Mouse (Mus musculus) forebrain, embryonic 16.5 days (tissue): ENCODE data around the gene Gm45716. TPM values are rescaled to one million over a fixed set of nuclear protein-coding genes. Genes with fewer than 3 reads are reported as not detected.

ENCODE experiments used
- ATAC-seq: fragments of 200-750 bp; cut with Nextera tagmentation; 2 replicates; pipeline ENCODE4 v1.8.0; 2017; ENCODE audit warnings: mild to moderate bottlenecking, moderate library complexity
- H3K27ac ChIP-seq: fragments of 300-500 bp; sonication (generic); 2 replicates; pipeline ENCODE4 v1.5.1; 2014; ENCODE audit warnings: low read length, control low read depth
- H3K27me3 ChIP-seq: fragments of 300-500 bp; sonication (generic); replicated peaks from 2 replicates; pipeline ENCODE4 v1.6.1; 2014; ENCODE audit warnings: low read length; ENCODE audit not compliant: control insufficient read depth, insufficient read depth
- H3K36me3 ChIP-seq: fragments of 300-500 bp; sonication (generic); 2 replicates; pipeline ENCODE4 v1.6.1; 2014; ENCODE audit not compliant: control insufficient read depth, insufficient read depth
- H3K4me1 ChIP-seq: fragments of 300-500 bp; sonication (generic); replicated peaks from 2 replicates; pipeline ENCODE4 v1.6.1; 2014; ENCODE audit warnings: low read length; ENCODE audit not compliant: control insufficient read depth, insufficient read depth
- H3K4me2 ChIP-seq: fragments of 300-500 bp; sonication (generic); 2 replicates; pipeline ENCODE4 v1.6.1; 2014; ENCODE audit warnings: mild to moderate bottlenecking, low read length, control low read depth
- H3K4me3 ChIP-seq: fragments of 300-500 bp; sonication (generic); replicated peaks from 2 replicates; pipeline ENCODE4 v1.5.1; 2014; ENCODE audit warnings: mild to moderate bottlenecking, low read length, control low read depth
- H3K9ac ChIP-seq: fragments of 300-500 bp; sonication (generic); replicated peaks from 2 replicates; pipeline ENCODE4 v1.6.1; 2014; ENCODE audit warnings: low read depth, low read length, control low read depth
- H3K9me3 ChIP-seq: fragments of 300-500 bp; sonication (generic); 2 replicates; pipeline ENCODE4 v1.6.1; 2016; ENCODE audit warnings: low read length; ENCODE audit not compliant: control insufficient read depth
- WGBS: fragments of 180-500 bp; shearing (Covaris S2); extraction: QIAGEN DNeasy Blood & Tissue Kit; methylation state at CpG from one replicate; pipeline ENCODE4 v1.1.7; 2014; 5-methylcytosine and 5-hydroxymethylcytosine counted together
- polyA plus RNA-seq: library from polyadenylated mRNA; unstranded; fragments of >200 nt; fragmentation: Nextera tagmentation; extraction: Ambion mirVana; gene quantifications from 2 replicates; pipeline ENCODE4 v1.2.1, GENCODE M21; 2015

Gm45716 gene
- polyA plus RNA-seq, 1 experiment from 2014 or later: 18.0 TPM

DNA sequence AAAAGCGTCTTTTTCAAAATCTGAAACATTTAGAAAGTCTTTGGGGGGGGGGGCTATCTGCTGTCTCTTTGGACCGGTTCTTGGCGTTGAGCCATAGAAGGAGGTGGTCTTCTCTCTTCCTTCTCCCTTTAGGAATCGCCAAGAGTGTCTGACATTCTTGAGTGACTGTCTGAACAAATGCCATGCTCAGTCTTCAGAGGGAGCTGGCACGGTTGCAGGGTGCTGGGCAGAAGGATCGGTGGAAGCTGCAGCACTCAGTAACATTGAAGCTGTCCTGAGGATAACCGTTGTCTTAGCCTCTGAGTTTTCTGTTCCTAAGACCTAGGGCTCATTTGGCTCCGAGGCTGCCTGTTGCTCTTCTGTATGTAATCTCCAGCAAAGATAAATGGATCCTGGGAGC lies 64.9 kb downstream of the Gm45716 start:
- Histone ChIP-seq H3K4me2 (no peak overlapping the region), H3K27ac (no peak overlapping the region), H3K4me3 (no peak overlapping the region), H3K27me3 (no peaks in the 10 kb centered on the region), H3K4me1 (peaks cover 30% of the 10 kb centered on the region), H3K9ac (no peak overlapping the region), H3K36me3 (no peaks in the 10 kb centered on the region), H3K9me3 (no peaks in the 10 kb centered on the region)
- 58% methylated on average over 8 of the region's 8 CpGs for WGBS
- ATAC-seq: no peak

DNA sequence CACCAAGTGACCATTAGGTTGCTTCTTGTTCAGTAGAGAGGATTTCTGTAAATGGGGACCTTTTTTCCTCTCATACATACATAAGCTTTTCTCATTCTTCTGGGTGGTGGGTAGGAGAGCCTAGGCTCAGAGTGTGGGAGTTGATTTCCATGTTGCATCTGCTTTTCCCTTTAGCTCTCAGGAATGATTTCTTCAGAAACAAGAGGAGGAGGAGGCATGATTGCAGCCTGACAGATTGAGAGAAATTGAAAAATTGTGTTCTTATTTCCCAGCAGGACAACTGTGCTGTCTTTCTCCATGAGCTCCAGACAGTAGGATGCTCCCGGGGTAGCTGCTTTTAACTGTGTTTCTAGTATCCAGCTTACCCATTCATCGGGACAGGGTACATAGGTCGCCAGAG lies 67.1 kb downstream of the Gm45716 start:
- ATAC-seq: no peak
- Histone ChIP-seq H3K4me1 (peaks cover 32% of the 10 kb centered on the region), H3K36me3 (no peaks in the 10 kb centered on the region; the same call in 1 of the 2 replicates), H3K27me3 (no peaks in the 10 kb centered on the region), H3K9ac (no peak overlapping the region), H3K9me3 (no peaks in the 10 kb centered on the region), H3K27ac (no peak overlapping the region), H3K4me2 (no peak overlapping the region), H3K4me3 (no peak overlapping the region)
- 86% methylated on average over 3 of the region's 3 CpGs for WGBS

DNA sequence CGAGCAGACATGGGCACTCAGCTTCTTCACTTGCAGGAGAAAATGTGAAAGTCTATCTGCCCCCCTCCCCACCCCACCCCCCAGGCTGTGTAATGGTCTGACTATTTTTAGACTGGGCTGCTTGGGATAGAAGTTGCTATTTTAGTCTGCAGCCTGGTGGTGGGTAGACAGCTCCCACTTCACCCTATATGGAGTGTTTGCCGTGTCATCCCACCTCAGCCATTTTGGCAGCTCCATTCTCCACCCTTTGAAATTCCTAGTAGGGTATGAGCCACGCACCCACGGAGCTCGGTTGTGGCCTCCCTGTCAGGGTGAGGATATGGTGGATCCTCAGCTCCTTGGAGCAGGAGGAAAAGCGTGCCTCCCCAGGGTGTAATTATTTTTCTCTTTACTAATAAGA lies 68.2 kb downstream of the Gm45716 start:
- Histone ChIP-seq H3K36me3 (peaks cover 4% of the 10 kb centered on the region), H3K27me3 (no peaks in the 10 kb centered on the region), H3K4me1 (peaks cover 24% of the 10 kb centered on the region), H3K27ac (no peak overlapping the region), H3K4me2 (no peak overlapping the region), H3K9me3 (no peaks in the 10 kb centered on the region), H3K9ac (no peak overlapping the region), H3K4me3 (no peak overlapping the region)
- WGBS: 83% methylated on average over 6 of the region's 6 CpGs
- ATAC-seq: 0 out of 2 replicates have a peak, but pooled peaks have one; percentile 13

DNA sequence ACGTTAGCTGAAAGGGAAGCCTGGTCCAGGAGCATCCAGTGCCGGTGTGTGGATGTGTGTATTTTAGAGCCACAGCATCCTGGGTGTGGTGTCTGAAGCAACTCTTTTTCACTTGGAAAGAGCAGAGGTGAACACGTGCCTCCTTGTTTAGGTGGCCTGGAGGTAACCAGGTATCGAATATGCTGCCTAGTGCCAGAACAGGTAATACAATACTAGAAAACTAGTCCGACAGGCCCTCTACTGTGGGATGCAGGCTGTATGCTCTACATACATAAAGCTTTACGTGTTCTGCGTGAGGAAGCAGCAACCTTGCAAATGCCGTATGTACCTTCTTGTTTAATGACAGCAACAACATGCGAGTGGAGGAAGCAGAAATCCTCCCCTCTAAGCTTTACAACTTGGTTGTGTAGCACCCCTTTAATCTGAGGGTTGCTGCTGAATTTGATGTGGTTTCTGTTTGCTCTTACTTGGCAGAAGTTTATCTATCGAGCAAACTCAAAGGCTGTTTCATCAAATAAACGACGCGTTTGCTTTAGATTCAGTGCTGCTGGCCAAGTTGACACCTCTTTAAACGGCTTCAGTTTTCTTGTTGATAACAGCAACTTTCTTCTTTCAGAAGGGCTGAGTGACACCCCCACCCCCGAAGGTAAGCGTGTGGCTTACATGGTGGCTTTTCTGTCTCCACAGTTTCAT lies 69.5 kb downstream of the Gm45716 start:
- H3K27me3 ChIP-seq: no peaks in the 10 kb centered on the region
- peaks cover 14% of the 10 kb centered on the region for H3K36me3 ChIP-seq
- H3K9me3 ChIP-seq: no peaks in the 10 kb centered on the region
- no peak overlapping the region for H3K9ac ChIP-seq
- no peak overlapping the region for H3K4me2 ChIP-seq
- no peak overlapping the region for H3K27ac ChIP-seq
- 84% methylated on average over 16 of the region's 16 CpGs for WGBS
- no peak for ATAC-seq
- no peak overlapping the region for H3K4me3 ChIP-seq
- H3K4me1 ChIP-seq: peaks cover 18% of the 10 kb centered on the region

DNA sequence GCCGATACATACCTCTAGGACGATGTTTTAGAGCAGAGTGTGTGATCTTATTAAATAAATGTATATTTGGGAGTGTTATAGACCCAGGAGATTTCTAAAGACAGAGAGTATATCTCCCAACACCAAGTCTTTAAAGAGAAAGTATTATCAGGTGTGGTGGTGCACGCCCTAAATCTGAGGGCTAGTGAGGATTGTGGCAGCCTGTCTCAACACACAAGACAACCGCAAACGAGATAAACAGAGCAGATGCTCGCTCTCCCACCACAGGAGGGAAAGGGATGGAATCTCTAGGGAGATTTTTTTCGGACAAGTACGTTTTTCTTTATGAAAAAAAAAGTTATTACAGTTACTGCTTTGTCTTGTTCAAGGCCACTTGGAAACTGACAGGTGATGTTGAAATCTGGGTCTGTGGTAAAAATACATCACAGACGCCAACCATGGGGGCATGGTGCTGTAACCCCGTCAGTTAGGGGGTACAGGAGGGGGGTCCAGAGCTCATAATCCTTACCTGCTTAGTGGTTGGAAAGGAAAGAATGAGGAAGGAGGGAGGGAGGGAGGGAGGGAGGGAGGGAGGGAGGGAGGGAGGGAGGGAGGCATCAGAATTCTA lies 70.9 kb downstream of the Gm45716 start:
- WGBS: 80% methylated on average over 10 of the region's 10 CpGs
- 0 out of 2 replicates have a peak, but pooled peaks cover 2% of the 10 kb centered on the region for H3K9me3 ChIP-seq
- no peak overlapping the region for H3K4me3 ChIP-seq
- no peaks in the 10 kb centered on the region for H3K27me3 ChIP-seq
- peaks cover 12% of the 10 kb centered on the region for H3K4me1 ChIP-seq
- no peak for ATAC-seq
- no peak overlapping the region for H3K9ac ChIP-seq
- H3K4me2 ChIP-seq: no peak overlapping the region
- H3K27ac ChIP-seq: no peak overlapping the region
- peaks cover 24% of the 10 kb centered on the region for H3K36me3 ChIP-seq

DNA sequence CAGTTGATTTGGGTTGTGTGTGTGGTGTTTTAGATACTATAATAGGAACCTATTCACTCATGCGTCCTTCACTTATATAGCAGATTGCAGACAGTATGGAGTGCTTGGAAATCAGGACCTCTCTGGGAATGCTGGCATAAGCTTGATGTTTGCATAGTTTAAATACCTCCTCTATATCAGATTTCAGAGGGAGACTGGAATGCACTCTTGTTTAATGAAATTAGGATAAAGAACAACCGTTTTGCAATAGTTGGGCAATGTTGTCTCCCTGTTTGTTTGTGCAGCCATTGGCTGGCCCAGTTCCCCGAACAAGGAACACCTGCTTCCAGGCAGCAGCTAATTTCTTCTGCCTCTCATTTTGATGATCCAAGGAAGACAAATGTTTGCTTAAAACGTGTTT lies 71.6 kb downstream of the Gm45716 start:
- peaks cover 12% of the 10 kb centered on the region for H3K4me1 ChIP-seq
- H3K9me3 ChIP-seq: 0 out of 2 replicates have a peak, but pooled peaks cover 2% of the 10 kb centered on the region
- no peak overlapping the region for H3K4me3 ChIP-seq
- H3K27ac ChIP-seq: no peak overlapping the region
- no peak overlapping the region for H3K4me2 ChIP-seq
- H3K9ac ChIP-seq: no peak overlapping the region
- 34% methylated on average over 4 of the region's 4 CpGs for WGBS
- ATAC-seq: no peak
- peaks cover 25% of the 10 kb centered on the region for H3K36me3 ChIP-seq
- no peaks in the 10 kb centered on the region for H3K27me3 ChIP-seq

DNA sequence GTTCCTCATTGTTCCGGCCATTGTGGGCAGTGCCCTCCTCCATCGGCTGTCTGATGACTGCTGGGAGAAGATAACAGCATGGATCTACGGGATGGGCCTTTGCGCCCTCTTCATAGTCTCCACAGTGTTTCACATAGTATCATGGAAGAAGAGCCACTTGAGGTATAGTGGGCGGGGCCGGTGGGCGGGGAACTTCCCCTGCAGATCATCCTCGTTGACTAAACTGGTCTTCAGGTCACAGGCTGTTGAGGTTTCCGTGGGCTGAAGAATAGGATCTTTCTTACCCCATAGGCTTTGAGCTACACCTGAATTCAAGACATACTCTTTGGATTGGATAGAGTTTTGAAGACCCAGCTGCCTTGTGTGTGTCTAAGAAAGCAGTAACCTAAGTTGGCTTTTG lies 72.3 kb downstream of the Gm45716 start:
- Histone ChIP-seq H3K27me3 (no peaks in the 10 kb centered on the region), H3K4me1 (peaks cover 12% of the 10 kb centered on the region), H3K4me3 (no peak overlapping the region), H3K4me2 (no peak overlapping the region), H3K36me3 (peaks cover 28% of the 10 kb centered on the region), H3K9me3 (0 out of 2 replicates have a peak, but pooled peaks cover 2% of the 10 kb centered on the region), H3K9ac (no peak overlapping the region), H3K27ac (no peak overlapping the region)
- ATAC-seq: no peak
- 91% methylated on average over 9 of the region's 9 CpGs for WGBS

DNA sequence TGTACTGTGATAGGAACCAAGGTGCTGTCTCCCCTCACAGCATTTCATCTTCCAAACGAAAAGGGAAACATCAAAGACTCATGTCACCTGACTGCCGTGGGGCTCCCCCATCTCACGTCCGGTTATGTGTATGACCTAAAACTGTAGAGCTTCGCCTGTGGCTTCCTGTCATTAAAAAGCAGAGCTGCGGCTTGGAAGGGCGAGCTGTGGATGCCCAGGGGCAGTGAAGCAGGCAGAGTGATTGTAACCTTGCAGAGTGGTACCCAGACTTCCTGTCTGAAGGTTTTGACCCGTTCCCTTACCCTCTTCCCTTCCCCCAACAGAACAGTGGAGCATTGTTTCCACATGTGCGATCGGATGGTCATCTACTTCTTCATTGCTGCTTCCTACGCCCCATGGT lies 76.7 kb downstream of the Gm45716 start:
- ATAC-seq: no peak
- Histone ChIP-seq H3K4me2 (no peak overlapping the region), H3K4me1 (peaks cover 5% of the 10 kb centered on the region), H3K9me3 (0 out of 2 replicates have a peak, but pooled peaks cover 2% of the 10 kb centered on the region), H3K27ac (no peak overlapping the region), H3K9ac (no peak overlapping the region), H3K27me3 (no peaks in the 10 kb centered on the region), H3K36me3 (peaks cover 28% of the 10 kb centered on the region), H3K4me3 (no peak overlapping the region)
- 90% methylated on average over 11 of the region's 11 CpGs for WGBS

DNA sequence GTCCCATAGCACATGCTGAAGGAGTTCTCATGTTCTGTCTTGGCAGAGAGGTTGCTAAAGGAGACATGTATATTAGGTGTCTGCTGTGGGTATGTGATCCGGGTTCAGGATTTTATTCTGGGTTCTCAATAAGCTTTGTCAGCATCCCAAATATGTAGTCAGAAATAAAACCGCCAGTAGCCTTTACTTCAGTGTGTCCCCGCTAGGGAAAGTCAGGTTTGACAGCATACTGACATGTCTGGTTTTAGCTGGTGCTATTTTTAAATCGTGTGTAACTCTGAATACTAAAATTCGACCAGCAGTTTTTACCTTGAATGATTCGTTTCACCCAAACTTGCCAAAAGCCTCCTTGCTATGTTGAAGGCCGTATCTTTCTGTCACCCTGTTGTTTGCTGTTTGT lies 78.1 kb downstream of the Gm45716 start:
- Histone ChIP-seq H3K9me3 (0 out of 2 replicates have a peak, but pooled peaks cover 2% of the 10 kb centered on the region), H3K27ac (no peak overlapping the region), H3K36me3 (peaks cover 24% of the 10 kb centered on the region), H3K9ac (no peak overlapping the region), H3K4me1 (peaks cover 10% of the 10 kb centered on the region), H3K27me3 (no peaks in the 10 kb centered on the region), H3K4me2 (no peak overlapping the region), H3K4me3 (no peak overlapping the region)
- 87% methylated on average over 7 of the region's 7 CpGs for WGBS
- no peak for ATAC-seq
